Mouse (Mus musculus) right cerebral cortex, postnatal 14 days (tissue): ENCODE data around the gene Prss41.
"Not testable (repeated sequence)": the region's sequence is repeated elsewhere in the genome, so short reads cannot be mapped to it uniquely, and the experiment has no call there.

Source experiments
- DNase-seq: peaks from one replicate; pipeline ENCODE4 v3.0.0; 2022

The Prss41 gene

GRCm38 (mm10) chr17:23843812-23844273 lies at the start of gene Prss41, which contains the start of gene Prss32:
Prss41 (minus strand) TSS chr17:23844172.
Prss32 (plus strand) TSS chr17:23843855.
- DNase-seq: peak; percentile 53

GRCm38 (mm10) chr17:23880576-23880975 lies 36.6 kb upstream of the Prss41 start, which contains the start of the genes Dcpp1 and Dcpp2:
Dcpp1 (plus strand) TSS chr17:23880876.
Dcpp2 (plus strand) TSS chr17:23880880.
- not testable (repeated sequence) for DNase-seq

GRCm38 (mm10) chr17:23877166-23877565 lies 33.2 kb upstream of the Prss41 start:
- no peak for DNase-seq

GRCm38 (mm10) chr17:23876741-23877140 lies 32.8 kb upstream of the Prss41 start:
- DNase-seq: no peak

- DNase-seq: peak; percentile 18
Observed at GRCm38 (mm10) chr17:23873884-23874856, 30.2 kb upstream of the Prss41 start.

- no peak for DNase-seq
Observed at GRCm38 (mm10) chr17:23868513-23868912, 24.5 kb upstream of the Prss41 start.

- DNase-seq: no peak
Observed at GRCm38 (mm10) chr17:23867756-23868155, 23.8 kb upstream of the Prss41 start, which contains the start of gene Prss21. Prss21 (plus strand) TSS chr17:23868056.

GRCm38 (mm10) chr17:23862926-23863325 lies 19.0 kb upstream of the Prss41 start:
- no peak for DNase-seq

GRCm38 (mm10) chr17:23857913-23858312 lies 13.9 kb upstream of the Prss41 start:
- no peak for DNase-seq

- no peak for DNase-seq
Observed at GRCm38 (mm10) chr17:23857193-23857592, 13.2 kb upstream of the Prss41 start.

GRCm38 (mm10) chr17:23854229-23854765 lies 10.3 kb upstream of the Prss41 start:
- DNase-seq: no peak

GRCm38 (mm10) chr17:23853292-23853691 lies 9.3 kb upstream of the Prss41 start:
- peak; percentile 51 for DNase-seq

GRCm38 (mm10) chr17:23850853-23851749 lies 7.1 kb upstream of the Prss41 start:
- peak; percentile 73 for DNase-seq

GRCm38 (mm10) chr17:23850028-23850427 lies 6.1 kb upstream of the Prss41 start:
- DNase-seq: no peak

GRCm38 (mm10) chr17:23843141-23843811 lies 696 bp downstream of the Prss41 start:
- DNase-seq: no peak

GRCm38 (mm10) chr17:23841145-23841544 lies 2.8 kb downstream of the Prss41 start:
- DNase-seq: peak; percentile 73

- no peak for DNase-seq
Observed at GRCm38 (mm10) chr17:23836006-23836575, 7.9 kb downstream of the Prss41 start, which contains the start of gene Prss33. Prss33 (minus strand) TSS chr17:23836056.

GRCm38 (mm10) chr17:23831201-23831600 lies 12.8 kb downstream of the Prss41 start:
- DNase-seq: no peak

- DNase-seq: peak; percentile 86
Observed at GRCm38 (mm10) chr17:23829064-23829619, 14.8 kb downstream of the Prss41 start, which contains the start of gene Elob. Elob (minus strand) TSS chr17:23829136.

GRCm38 (mm10) chr17:23828271-23829001 lies 15.5 kb downstream of the Prss41 start:
- peak; percentile 59 for DNase-seq
